21 mouse cellular contexts compared by ENCODE assay signal in genomic region chrX:98052811-98053210, GRCm38 (mm10).
DNase-seq lines count a peak whose midpoint lies in the region; ATAC-seq and TF ChIP-seq lines count a peak whose summit lies in the region.
"Had no signal": no experiment of that assay in that cellular context is flagged by ENCODE, and none has a peak within 500 bp of the region (broad histone marks: within the 10 kb centered on the region; RNA-seq: fewer than 3 reads in every experiment).

No protein-coding gene starts in this region.

- no peak for TF ChIP-seq CTCF in kidney, adult 2 months (conservative IDR thresholded peaks at IDR 0.05; ENCODE audit: insufficient read depth, insufficient read length, low read depth, low read length)
- TF ChIP-seq CTCF in liver, adult 2 months (IDR thresholded peaks at IDR 0.05; ENCODE audit: low read depth, low read length): no peak
- TF ChIP-seq CTCF in liver, postnatal 0 days (IDR thresholded peaks at IDR 0.05; ENCODE audit: low read depth): no peak

- no peaks in the 10 kb centered on the region for H3K9me3 ChIP-seq in liver, postnatal 0 days (ENCODE audit: low read length)
- H3K9me3 ChIP-seq: G1E had no signal

- 40% methylated on average over 2 of the region's 2 CpGs for WGBS in kidney, adult 2 months
- WGBS in liver, adult 2 months: 14% methylated on average over 2 of the region's 2 CpGs
- 62% methylated on average over 2 of the region's 2 CpGs for WGBS in liver, postnatal 0 days (ENCODE audit: insufficient replicate concordance)

- H3K4me1 ChIP-seq in kidney, adult 2 months (ENCODE audit: control insufficient read depth, insufficient read depth, low read length): no peaks in the 10 kb centered on the region
- H3K4me1 ChIP-seq in liver, adult 2 months (ENCODE audit: control insufficient read depth, insufficient read depth, low read length): no peaks in the 10 kb centered on the region; the same call in 1 of the 2 replicates
- H3K4me1 ChIP-seq in liver, postnatal 0 days (ENCODE audit: insufficient read depth): no peaks in the 10 kb centered on the region

- no peak for TF ChIP-seq EP300 in liver, postnatal 0 days (IDR thresholded peaks at IDR 0.05; ENCODE audit: low read depth)

- H3K9ac ChIP-seq in liver, adult 2 months (ENCODE audit: low read depth, low read length): no peak overlapping the region
- H3K9ac ChIP-seq in liver, postnatal 0 days (replicated peaks): no peak overlapping the region

- TF ChIP-seq POLR2A in kidney, adult 2 months (IDR thresholded peaks at IDR 0.05; ENCODE audit: low read depth, low read length): no peak
- TF ChIP-seq POLR2A in liver, adult 2 months (IDR thresholded peaks at IDR 0.05; ENCODE audit: extremely low read depth, insufficient read depth, low read length): no peak

- no peaks in the 10 kb centered on the region for H3K36me3 ChIP-seq in kidney, adult 2 months (ENCODE audit: control insufficient read depth, insufficient read depth, low read length)
- no peaks in the 10 kb centered on the region for H3K36me3 ChIP-seq in liver, adult 2 months (ENCODE audit: control insufficient read depth, insufficient read depth, low read length)
- H3K36me3 ChIP-seq in liver, postnatal 0 days (replicated peaks; ENCODE audit: insufficient read depth, low read length): no peaks in the 10 kb centered on the region
- H3K36me3 ChIP-seq: G1E had no signal

- no peak overlapping the region for H3K27ac ChIP-seq in kidney, adult 2 months (ENCODE audit: insufficient read depth, low read depth, low read length)
- H3K27ac ChIP-seq in liver, adult 2 months (replicated peaks; ENCODE audit: insufficient read depth, low read depth, low read length): no peak overlapping the region
- H3K27ac ChIP-seq in liver, postnatal 0 days (ENCODE audit: low read depth): no peak overlapping the region

- H3K4me3 ChIP-seq in kidney, adult 2 months (ENCODE audit: insufficient read depth, low read depth, low read length): no peak overlapping the region
- H3K4me3 ChIP-seq in liver, adult 2 months (ENCODE audit: insufficient read depth, low read depth, low read length): no peak overlapping the region
- no peak overlapping the region for H3K4me3 ChIP-seq in liver, postnatal 0 days (ENCODE audit: low read depth, low read length)

- no peak for ATAC-seq in liver, postnatal 0 days
- ATAC-seq: activated CD4-positive, CD25-positive, alpha-beta regulatory T cell, adult 4 months; CD4-positive, CD25-positive, alpha-beta regulatory T cell, adult 4 months; Patski had no signal

- no peak overlapping the region for H3K4me2 ChIP-seq in liver, postnatal 0 days (ENCODE audit: low read depth, low read length)

- H3K79me2 ChIP-seq in liver, adult 2 months (ENCODE audit: control insufficient read depth, insufficient read depth, low read length): no peaks in the 10 kb centered on the region

- DNase-seq in kidney, adult 2 months: peak; percentile 38
- DNase-seq in kidney, postnatal 4 days: no peak
- peak; percentile 51 for DNase-seq in kidney, adult 9 months
- DNase-seq in kidney, postnatal 10 days: no peak
- DNase-seq in liver, adult 2 months (ENCODE audit: extremely low read depth, low read depth, low spot score): peak; percentile 72
- DNase-seq in liver, postnatal 0 days: no peak
- DNase-seq: adrenal gland, adult 2 months; adrenal gland, adult 8-10 months; adrenal gland, postnatal 10 days; adrenal gland, postnatal 14 days; adrenal gland, postnatal 25 days; adrenal gland, postnatal 36 days; B cell, adult 2 months; cerebellum, adult 11 months; cerebellum, adult 11-12 months; cerebellum, adult 18-20 months had no signal

- H3K27me3 ChIP-seq in kidney, adult 2 months (replicated peaks; ENCODE audit: control insufficient read depth, insufficient read depth, low read length): no peaks in the 10 kb centered on the region
- H3K27me3 ChIP-seq in liver, adult 2 months (ENCODE audit: control insufficient read depth, insufficient read depth, low read length): no peaks in the 10 kb centered on the region
- no peaks in the 10 kb centered on the region for H3K27me3 ChIP-seq in liver, postnatal 0 days (ENCODE audit: insufficient read depth, low read length)
- H3K27me3 ChIP-seq: CH12.LX had no signal

Comparison
In these comparisons a context has a peak if more than half of its experiments do, and no peak if none do; other contexts are left out.
1. DNase-seq: peak in kidney, adult 2 months (single experiment), kidney, adult 9 months (single experiment) and liver, adult 2 months (single experiment); none in kidney, postnatal 4 days (0 of 2), kidney, postnatal 10 days (single experiment) and liver, postnatal 0 days (single experiment).